Mouse (Mus musculus): Measurements from ENCODE around the gene Cox10.
A peak's percentile ranks its signal among the peaks of the same experiment; 100 is the strongest.

- TF ChIP-seq POLR2A (IDR thresholded peaks at IDR 0.05; ENCODE audit: extremely low read depth, insufficient read depth, low read length): 0 out of 2 replicates have a peak, but pooled peaks have one; percentile 9
- no peak for TF ChIP-seq CTCF (IDR thresholded peaks at IDR 0.05; ENCODE audit: low read depth, low read length)
Observed at GRCm38 (mm10) chr11:63919211-63920098, 159.8 kb downstream of the Cox10 start.

Data from liver, adult 2 months (tissue).